Mouse (Mus musculus): ENCODE measurements around the gene Rbfox3.

Gene Rbfox3

DNA sequence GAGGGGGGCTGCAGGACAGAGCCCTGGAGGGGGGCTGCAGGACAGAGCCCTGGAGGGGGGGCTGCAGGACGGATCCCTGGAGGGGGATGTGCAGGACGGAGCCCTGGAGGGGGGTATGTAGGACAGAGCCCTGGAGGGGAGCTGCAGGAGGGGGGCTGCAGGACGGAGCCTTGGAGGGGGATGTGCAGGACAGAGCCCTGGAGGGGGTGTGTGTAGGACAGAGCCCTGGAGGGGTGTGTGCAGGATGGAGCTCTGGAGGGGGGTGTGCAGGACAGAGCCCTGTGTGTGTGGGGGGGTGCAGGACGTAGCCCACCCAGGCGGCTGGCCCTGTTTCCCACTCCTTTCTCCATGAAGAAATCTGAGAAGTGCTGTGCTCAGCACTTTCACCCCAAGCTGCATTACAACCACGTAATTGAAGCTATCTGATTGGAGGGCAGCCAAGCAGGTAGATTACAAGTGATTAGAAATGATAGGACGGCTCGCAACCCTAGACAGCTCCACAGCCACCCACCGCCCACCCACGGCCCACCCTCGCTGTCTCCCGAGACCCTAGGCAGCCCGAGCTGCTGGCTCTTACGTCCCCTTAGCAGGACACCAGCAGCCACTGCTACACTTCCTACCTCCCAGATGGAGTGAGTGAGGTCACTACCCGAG lies 399.0 kb downstream of the Rbfox3 start:
- DNase-seq (ENCODE audit: low read depth, low spot score), result no peak

DNA sequence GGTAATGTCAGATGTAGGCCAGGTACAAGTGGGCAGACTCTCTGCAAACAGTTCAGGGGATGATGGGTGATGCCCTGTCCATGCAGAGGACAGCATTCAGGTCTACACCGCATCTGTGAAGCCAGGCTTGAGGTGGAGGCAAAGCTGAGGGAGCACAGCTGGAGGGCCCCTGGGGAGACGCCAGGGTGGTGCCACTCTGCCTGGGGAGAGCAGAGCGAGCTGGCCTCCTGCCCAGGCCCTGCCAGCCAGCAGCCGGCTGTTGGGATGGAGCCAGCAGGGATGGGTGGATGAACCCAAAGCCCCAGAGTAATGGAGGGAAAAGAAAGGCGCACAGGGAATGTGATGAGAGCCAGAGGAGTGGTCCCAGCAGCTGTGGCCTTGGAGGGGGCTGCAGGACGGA lies 399.5 kb downstream of the Rbfox3 start:
- no peak for DNase-seq (ENCODE audit: low read depth, low spot score)

DNA sequence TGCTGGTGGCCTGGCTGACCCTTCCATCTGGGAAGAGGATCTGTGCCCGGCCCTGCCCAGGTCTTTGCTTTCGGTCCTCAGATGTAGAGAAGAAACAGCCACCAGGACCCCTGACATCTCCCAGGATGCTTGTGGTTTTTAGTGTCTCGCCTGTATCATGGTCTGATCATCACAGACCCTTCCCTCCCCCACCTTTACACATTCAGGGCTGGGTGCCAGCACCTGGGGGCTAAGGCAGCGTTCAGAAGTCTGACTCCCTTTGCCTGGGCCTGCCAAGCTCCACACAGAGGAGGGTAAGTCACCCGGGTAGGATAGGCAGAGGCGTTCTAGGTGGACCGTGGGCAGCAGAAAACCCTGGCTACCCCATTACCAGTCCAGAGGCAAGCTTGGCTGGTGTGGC lies 403.1 kb downstream of the Rbfox3 start:
- DNase-seq (ENCODE audit: low read depth, low spot score), result no peak

DNA sequence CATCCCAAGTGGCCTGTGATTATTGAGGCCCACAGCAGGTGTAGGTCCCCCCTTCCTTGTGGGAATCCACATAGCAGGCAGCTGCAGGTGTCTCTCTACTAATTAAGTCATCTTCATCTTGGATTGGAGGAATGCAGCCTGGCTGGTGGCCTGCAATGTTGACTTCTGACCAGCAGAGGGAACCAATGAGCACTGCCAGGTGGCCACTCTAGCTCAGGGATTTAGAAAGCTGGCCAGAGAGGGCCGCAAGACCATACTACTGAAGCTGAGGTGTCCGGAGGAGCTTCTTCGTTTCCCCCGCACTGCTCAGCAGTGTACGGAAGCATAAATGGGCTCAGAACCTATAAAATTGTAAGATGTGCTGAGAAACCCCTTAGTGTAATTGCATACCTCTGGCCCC lies 403.5 kb downstream of the Rbfox3 start:
- no peak for DNase-seq (ENCODE audit: low read depth, low spot score)

DNA sequence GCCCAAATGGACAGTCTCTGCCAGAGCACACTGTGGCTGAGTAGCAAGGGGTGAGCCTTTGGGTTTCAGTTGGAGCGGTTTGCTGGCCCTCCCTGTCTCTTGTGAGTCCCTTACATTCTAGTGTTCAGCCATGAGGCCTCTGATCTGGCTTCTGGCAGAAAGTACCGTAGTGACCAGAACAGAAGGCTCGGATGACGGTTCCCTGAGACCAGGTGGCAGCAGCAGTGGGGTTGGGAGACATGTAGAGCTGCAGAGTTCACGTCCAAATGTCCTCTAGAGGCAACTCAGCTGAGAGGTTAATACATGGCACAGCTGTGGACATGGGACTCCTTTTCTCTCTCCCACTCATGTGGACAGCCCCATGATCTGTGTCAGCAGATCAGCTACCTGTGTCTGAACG lies 404.3 kb downstream of the Rbfox3 start:
- no peak for DNase-seq (ENCODE audit: low read depth, low spot score)

DNA sequence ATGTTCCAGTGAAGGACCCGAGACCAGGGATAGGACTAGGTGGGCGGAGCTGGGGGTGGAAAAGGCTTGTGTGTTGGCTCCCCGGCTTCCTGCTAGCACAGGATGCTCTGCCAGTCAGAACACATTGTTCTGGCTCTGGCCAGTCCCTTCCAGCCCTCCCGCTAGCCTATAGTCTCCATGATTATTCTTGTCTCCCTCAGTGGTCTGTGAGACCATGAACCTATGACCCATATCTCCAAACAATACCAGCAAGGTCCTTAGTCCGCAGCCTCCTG lies 407.3 kb downstream of the Rbfox3 start:
- DNase-seq (ENCODE audit: low read depth, low spot score), result no peak

DNA sequence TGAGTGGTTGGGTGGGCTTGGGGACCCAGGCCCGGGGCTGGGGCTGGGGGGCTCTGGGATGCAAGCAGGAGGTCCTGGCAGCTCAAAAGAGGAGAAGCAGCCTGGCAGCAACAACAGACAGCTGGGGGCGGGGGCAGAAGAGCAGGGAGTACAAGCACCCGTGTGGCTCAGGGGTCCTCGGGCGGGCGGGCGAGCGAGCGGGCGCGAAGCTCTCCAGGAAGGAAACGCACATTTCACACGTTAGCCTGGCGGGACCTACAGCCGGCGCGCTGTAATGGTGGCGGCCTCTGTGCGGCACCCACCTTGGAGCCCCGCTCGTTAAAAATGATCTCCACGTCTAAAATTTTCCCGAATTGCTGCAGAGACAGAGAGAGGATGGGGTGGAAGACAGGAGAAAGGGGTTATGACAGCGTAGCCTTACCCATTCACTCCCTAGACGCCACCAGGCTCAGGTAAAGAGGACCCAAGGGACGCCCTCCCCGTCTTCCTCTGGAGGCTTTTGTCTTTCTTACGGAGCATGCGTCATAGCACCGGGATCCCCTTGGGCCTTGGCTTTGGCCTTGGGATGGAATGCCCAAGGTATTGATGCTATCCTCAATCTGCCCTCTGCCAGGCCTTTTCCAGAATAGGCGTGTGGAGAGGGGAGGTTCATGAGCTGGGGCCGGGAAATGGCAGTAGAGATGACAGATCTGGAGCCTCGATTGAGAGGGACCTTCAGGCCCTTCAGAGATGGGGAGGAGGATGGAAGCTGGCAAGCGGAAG lies 407.8 kb downstream of the Rbfox3 start:
- DNase-seq (ENCODE audit: low read depth, low spot score), result no peak

DNA sequence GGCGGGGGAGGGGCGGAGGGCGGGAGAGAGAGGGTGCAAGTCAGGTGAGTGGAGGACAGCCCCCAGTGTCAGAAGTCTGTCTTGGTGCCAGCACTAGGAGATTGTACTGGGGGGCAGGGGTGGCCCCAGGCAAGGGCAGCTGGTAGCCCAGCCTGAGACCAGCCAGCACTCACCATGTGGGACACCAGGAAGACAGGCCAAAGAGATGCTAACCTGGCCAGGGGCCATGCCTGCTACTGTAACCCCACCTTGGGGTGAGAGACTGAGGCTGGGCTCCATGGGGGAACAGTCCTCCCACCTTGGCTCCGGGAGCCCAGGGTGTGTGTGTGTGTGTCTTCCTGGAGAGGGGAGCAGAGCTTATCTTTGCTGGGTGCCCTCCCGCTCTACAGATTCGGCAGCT lies 408.4 kb downstream of the Rbfox3 start:
- DNase-seq (ENCODE audit: low read depth, low spot score), result no peak

DNA sequence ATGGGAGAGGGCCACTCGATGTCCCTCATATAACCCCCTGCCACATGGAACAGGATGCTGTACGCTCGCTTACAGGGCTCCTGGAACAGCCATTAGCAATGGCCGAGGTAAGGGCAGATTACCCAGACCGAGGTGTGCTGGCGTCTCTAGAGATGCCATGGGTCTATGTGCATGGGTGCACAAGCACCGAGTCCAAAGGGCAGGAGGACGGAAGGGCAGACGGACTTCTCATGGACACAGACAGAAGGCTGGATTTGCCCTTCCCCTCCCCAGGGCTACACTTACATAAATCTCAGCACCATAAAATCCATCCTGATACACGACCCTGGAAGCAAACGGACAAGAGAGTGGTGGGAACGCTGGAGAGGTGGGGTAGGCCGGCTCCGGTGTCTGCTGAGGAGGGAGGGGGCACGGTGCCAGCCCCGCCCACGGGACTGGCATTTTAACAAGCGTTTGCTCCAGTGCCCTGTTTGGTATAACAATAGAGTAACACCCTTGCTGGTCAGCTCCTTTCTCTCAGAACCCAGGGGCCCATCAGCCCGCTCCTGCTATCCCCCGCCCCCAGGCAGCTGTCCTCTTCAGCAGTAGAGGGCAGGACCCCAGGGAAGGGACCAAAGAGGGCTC lies 415.2 kb downstream of the Rbfox3 start:
- no peak for DNase-seq (ENCODE audit: low read depth, low spot score)

DNA sequence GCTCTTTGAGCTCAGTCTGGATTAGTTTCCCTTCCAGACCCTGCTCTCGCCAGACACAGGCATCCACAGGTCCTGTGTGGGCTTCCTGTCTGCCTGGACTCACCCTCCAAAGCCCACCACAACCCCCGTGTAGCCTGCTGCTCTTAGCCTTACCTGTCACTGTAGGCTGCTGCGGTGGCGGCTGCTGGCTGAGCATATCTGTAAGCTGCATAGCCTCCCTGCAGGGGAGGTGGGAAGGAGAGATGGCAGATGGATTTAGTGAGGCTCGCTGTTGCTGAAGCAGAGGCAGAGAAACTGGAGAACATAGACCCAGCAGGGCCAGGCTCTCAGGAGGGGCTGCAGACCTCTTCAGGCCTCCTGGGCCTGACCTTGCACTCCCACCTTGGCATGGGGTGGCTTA lies 416.3 kb downstream of the Rbfox3 start:
- peak; percentile 58 for DNase-seq (ENCODE audit: low read depth, low spot score)

DNA sequence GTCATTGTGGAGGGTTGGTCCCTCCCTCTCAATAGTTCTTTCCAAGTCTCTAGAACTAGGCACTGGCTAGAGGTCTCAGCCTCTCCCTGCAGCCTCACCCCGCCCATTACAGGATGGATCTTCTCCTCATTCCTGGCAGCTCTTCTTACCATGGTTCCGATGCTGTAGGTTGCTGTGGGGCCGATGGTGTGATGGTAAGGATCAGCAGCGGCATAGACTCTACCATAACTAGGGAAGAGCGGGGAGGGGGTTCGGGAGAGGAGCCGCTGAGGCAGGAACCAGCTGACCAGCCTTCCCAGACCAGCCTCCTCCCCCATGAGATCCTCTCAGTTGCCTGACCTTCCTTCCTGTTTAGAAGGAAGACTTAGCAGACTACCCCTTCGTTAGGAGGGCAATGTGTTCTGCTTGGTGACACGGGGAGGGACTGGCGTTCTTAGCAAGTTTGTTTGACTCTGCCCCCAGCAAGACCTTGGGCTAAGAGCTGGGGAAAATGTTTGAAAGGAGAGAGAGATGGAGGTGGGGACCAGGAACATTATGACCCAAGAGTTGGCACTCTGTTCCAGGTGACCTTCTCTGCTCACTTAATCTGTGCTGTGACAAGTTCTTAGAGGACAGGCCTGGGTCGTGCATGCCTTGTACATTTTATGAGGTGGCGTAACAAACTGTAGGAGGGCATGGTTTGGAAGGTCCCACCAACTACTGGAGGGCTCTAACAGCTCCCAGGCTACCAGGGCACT lies 417.2 kb downstream of the Rbfox3 start:
- no peak for DNase-seq (ENCODE audit: low read depth, low spot score)

DNA sequence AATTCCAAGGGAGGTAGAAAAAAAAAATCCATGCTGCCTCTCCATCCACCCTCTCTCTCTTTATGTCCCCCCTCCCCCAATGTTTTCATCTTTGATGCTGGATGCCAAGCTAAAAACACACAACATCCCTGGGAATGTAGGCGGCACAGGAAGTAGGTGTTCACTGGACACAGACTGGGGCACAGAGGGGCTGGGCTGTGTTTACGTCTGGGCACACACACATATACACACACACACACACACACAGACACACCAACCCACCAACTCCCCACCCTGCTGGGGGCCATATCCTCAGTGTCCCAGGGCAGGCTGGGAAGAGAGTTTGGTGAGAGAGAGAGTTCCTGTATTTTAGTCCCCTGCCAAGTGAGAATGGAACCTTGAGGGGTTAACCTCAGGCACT lies 417.9 kb downstream of the Rbfox3 start:
- DNase-seq (ENCODE audit: low read depth, low spot score), result no peak

DNA sequence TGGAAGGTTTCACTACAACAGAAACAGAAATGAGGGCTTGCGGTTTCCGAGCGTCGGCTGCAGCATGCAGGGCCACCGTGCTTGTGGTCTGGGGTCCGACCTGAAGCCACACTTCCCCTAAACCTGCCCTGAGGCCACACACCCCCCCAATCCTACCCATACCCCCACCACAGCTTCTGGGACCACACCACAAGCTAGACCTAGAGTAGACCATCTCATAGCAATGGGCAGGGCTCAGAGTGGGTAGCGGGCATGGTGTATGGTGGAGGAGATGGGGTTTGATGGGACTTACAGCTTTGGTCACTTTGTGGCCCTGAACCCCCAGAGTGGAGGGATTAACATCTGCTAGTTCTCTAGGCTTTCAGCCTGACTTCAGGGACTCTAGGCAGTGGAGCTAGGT lies 420.2 kb downstream of the Rbfox3 start:
- DNase-seq (ENCODE audit: low read depth, low spot score), result no peak

DNA sequence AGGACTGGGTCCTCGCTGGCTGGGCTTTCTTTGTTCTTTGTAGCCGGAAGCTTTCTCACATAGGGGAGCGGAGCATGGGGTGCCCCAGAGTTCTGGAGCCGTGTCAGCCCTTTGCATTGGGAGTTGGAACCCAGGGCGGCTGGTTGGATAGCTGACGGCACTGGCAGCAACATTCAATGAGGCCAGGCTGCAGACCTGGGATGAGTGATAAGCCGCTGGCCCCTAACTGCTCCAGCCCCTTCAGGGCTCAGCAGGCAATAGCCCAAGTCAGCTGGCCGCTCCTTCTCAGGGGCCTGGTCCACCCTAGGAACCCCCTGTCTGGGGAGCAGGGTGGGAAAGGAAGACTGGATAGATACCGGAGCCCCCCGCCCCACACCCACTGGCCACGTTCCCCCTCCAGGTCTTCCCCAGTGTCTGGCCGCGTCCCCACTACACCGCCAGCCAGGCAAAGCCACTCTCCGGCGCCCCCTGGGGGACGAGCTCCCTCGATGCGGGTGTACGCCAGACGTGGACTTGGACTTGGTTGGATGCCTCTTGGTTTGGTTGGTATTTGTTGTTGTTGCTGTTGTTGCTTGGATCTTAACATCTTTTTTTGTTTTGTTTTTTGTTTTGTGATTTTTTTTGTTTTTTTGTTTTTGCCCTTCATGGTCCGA lies 420.7 kb downstream of the Rbfox3 start:
- DNase-seq (ENCODE audit: low read depth, low spot score), result no peak

DNA sequence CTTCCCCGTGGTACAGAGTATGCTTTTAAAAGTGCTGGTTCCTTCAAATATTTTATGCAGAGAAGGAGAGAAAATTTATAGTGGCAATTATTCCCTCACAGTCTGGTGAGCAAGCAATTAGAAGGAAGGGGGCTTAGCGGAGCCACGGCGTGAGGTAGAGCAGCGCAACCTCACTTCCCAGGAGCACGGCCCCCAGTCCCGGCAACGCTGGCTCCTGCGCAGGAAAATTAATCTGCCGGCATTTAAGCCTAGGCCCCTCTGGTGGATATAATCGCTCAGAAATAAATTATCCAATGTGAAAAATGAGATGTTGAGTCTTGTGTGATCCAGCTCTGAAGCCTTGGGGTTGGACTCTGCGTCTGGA lies 422.5 kb downstream of the Rbfox3 start:
- DNase-seq (ENCODE audit: low read depth, low spot score), result no peak

DNA sequence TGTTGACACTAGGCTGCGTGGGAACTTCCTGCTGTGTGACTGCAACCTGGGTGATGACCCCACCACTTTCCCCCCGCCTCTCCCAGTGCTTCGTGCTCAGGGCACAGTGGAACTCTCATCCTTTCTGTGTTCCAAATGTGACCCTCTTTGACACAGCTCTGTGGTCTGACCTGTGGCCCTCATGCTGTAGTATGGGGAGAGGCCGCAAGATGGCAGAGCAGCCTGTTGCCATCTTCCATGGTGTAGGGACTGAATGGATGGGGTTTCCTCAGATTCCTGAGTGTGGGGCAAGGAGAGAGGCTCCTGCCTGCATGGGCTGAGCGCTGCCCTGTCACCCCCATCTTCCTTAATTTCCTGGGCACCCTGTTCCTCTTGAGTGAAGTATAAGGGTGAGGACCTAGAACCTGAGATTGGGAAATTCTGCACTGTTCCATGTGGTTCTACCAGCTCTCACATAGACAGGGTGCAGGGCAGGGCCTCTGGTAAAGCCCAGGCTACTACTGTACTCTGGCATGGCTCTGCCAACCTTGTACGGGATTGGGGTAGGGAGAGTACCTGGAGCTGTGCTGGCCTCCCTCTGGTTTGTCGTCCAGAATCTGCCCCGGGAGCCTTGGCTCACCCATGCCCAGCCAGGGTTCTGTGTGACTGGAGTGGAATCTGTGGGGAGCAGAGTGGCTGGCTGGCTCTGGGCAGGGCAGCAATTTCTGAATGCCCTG lies 423.0 kb downstream of the Rbfox3 start:
- DNase-seq (ENCODE audit: low read depth, low spot score), result no peak

DNA sequence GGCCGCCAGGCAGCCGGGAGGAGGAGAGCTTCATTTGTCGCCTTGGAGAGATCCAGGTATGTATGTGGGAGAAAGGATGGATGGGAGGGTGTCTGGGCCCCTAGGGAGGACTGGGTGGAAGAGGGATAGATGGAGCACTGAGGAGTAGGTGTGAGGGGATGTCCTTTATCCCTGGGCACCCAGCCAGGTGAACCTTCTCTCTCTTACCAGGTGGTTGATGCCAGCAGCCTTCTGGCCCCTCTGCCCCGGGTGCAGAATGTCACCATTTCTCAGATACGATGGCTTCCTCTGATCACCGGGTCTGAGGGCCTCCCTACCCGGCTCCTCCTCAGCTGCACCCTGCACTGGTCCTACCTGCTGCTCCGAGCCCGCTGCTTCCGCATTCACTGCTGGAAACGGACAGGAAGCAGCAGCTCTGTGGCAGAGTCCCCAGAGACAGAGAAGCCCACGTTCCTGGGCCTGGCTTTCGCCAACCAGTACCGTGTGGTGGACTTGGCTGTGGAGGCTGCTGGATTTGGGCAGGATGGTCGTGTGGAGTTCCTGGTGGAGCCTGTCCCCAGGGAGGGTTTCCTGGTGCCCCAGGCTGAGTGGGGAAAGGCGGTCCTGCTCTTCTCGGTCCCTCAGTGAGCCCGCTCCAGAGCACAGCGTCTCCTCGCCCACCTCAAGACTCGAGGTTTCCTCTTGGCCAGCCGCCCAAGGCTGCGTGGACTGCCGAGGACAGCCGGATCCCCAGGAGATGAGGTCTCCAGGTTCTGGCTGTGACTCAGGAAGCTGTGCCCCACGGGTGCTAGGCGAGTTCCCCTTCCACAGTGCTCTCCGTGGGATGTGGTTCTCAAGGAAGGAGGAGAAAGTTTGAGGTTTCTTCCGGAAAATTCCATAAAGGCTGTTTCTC lies 424.3 kb downstream of the Rbfox3 start:
- DNase-seq (ENCODE audit: low read depth, low spot score), result no peak

DNA sequence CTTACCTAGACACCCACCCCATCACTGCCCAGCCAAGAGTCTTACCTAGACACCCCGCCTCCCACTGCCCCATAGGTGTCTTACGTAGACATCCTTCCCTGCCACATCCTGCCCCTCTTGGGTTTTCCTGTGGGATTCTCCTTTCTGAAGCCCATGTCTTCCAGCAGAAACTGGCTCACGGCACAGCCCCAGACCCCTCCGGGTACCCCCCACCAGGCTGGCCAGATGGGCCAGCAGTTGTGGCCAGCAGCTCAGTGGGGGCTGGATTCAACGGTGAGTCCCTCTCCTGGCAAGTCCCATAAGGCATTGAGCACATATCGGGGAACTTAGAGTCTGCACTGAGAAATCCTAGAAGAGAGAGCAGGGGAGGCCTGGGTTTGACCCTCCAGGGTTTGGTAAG lies 425.1 kb downstream of the Rbfox3 start:
- DNase-seq (ENCODE audit: low read depth, low spot score), result no peak

DNA sequence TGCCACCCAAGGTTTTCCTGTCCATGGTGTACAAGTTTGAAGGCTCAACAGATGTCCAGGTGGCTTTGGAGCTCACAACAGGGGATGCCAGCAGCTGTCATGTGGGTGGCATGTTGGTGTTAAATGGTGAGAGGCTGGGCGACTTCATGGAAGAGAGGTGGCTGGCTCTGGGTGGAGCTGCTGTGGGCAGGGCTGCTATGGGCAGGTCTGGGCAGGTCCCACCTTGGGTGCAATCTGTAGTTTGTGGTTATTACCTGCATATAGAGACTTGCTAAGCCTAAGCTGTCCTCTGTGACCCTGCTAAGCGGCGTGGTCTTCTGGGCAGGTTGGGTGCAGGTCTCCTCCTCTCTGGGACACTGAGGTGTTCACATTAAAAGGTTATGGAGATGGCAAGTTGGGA lies 425.6 kb downstream of the Rbfox3 start:
- no peak for DNase-seq (ENCODE audit: low read depth, low spot score)

DNA sequence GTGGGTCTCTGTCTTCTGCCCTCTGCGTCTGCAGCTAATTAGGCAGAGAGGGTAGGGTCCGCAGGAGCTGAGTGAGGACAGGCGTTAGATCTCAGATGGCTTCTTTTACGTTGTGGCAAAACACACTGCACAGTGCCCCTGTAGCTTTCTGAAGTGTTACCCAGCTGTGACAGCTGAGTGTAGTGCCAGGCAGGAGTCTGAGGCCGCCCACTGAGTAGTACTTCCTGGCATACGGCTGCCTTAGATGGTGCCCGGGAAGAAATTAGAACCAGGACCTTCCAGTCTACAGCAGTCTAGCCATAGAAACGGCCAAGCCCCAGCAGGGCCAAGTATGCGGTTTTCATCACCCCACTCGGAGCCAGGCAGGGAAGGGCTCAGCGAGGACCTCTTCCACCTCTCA lies 426.1 kb downstream of the Rbfox3 start:
- DNase-seq (ENCODE audit: low read depth, low spot score), result no peak

DNA sequence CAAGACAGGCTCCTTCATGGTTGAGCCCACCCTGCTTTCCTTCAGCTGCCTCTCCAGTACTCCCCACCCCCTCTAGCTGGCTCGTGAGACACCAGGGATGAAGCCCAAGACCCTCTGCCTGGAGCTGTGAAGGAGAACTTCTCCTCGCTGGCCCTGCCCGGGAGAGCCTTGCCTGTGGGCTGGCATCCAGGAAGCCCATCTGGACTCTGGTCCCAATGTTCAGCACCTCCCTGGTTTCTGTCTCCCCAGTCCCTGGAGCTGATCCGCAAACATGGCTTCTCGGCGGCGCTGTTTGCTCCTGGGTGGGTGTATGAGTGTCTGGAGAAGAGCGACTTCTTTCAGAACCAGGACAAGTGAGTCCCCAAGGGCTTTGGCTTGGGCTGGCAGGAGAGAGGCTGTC lies 427.2 kb downstream of the Rbfox3 start:
- DNase-seq (ENCODE audit: low read depth, low spot score), result no peak

All from telencephalon, adult 2 months (tissue).